Mouse (Mus musculus) skeletal muscle tissue, adult 2 months (tissue): ENCODE results near the gene Pla2g4f.
A peak's percentile ranks its signal among the peaks of the same experiment; 100 is the strongest.

Experiments
- DNase-seq: peaks from one replicate; pipeline ENCODE4 v3.0.0-alpha.2; 2012; ENCODE audit warnings: low read depth, low spot score

Pla2g4f gene

DNA sequence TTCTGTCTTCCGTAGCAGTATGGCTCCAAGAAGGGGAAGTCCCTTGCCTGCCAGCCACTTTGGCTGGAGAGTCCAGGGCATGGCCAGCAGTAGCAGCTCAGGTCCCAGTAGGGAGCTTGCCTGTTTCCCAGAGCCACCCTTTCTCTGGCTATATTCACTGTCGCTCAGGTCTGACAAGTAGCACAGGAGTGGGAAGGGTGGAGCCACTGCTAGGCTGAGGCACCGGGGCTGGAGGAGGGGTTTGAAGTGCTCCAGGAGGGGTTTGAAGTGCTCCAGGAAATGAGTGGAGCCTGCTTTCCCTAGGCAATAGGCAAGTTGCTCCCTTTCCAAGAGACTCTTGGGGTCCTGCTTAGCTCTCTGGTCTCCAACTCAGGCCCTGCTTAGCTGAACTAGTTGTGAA, at the start of gene Pla2g4f:
Pla2g4f (minus strand) TSS at position 190 of the 400 bp plus-strand sequence.
- no peak for DNase-seq

DNA sequence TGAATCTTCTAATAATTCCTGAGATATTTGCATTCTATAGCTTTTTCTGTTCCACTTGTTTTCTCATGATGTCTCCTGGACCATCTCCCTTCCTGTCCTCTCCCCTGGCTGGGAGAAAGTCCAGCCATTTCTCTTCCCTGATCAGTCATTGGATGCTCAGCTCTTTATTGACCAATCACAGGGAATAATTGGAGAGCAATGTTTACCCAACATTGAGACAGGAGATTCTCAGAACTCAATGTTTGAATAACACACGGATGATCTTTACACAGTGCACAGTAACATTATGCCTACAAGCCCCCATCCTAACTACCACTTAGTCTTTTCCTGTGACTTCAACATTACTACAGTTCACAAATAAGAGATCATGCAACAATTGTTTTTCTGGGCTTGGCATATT, 46.5 kb upstream of the Pla2g4f start:
- no peak for DNase-seq

DNA sequence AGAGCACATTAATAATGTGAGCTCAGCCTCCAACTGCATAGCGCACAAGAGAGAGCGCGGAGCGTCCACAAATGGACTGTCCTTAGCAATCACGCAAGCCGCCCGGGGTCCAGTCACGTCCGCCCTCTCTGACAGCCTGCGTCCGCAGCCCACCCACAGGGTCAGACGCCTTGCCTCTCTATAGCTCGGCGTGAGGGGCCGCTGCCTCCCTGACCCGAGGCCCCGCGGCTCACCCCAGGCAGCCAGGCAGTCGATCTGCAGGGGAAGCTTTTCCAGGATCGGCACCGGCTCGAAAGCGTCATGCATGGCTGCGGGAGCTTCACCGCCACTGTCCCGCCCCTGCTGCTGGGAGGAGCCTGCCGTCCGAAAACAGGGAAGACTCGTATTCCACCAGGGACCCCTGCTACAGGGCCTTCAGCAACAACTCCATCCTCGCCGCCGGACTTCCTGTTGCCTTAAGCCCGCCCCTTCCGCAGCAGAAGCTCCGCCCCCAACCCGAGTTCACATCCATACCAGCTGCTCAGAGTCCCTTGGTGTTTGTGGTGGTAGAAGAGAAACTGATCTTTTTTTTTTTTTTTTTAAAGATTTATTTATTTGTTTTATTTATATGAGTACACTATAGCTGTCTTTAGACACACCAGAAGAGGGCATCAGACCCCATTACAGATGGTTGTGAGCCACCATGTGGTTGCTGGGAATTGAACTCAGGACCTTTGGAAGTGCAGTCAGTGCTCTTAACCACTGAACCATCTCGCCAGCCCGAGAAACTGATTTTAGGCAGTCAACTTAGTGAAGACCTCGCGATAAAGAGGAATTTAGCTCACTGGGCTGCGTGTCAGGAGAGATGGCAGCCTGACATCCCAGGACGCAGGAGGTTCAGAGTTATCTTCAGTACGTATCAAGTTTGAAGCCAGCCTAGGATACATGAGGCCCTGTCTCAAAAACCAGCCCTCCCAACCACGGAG, 39.0 kb upstream of the Pla2g4f start, which contains the start of gene Vps39:
Vps39 (minus strand) TSS at position 456 of the 965 bp plus-strand sequence.
- DNase-seq = peak; percentile 72

DNA sequence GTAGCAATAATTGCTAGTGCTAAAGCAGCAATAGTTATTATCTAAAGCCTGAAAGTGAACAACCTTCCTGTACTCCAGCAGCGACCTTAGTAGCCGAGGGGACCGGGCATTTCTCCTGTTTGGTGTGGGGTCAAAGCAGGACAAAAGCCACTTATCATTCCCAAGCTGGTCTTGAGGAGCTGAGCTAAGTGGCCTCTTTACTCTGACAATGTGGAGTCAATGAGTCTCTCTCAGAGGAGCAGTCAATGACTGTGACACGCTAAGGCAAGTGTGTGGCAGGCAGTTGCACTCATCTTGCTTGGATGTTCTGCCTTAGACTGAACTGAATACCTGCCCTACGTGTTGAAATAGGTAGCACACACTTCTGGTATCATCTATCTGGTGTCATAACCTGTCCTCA, 37.4 kb upstream of the Pla2g4f start:
- DNase-seq = no peak

DNA sequence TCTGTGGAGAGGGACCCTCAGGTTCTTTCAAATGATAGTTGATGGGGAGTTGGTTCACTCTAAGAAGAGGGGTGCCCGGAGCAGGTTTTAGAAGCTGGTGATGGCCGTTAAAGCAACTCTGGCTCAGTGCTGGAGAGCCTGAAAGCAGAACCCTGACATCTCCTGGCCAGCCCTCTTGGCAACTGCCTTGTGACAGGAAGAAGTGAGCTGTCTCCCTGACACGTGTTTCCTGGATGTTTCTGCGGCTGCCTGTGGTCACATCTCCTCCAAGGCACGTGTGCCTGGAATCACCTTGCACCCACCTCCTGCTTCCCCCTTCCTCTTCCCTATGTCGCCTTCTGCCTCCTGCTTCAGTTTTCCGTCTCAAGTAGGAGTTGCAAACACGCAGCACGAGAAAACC, 34.2 kb upstream of the Pla2g4f start:
- peak; percentile 24 for DNase-seq

- DNase-seq = no peak
These were observed 27.8 kb upstream of the Pla2g4f start for GRCm38 (mm10) chr2:120341741-120342140.

DNA sequence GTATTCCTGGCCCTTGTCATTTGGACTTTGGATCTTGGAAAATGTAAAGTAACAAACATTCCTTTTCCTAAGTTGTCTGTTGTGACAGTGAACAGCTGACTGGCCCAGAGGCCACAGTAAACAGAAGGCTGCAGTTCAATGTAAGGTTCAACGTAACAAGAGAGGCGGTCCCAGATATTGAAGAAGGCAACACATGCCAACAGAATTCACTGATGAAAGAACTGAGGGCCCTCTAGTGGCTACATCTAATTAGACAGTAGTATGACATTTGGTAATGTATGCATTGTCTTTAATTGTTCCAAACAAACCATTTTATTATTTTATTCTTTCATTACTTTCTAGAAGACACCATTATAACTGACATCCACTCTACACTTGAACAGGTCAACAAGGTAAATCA, 23.9 kb upstream of the Pla2g4f start:
- no peak for DNase-seq

DNA sequence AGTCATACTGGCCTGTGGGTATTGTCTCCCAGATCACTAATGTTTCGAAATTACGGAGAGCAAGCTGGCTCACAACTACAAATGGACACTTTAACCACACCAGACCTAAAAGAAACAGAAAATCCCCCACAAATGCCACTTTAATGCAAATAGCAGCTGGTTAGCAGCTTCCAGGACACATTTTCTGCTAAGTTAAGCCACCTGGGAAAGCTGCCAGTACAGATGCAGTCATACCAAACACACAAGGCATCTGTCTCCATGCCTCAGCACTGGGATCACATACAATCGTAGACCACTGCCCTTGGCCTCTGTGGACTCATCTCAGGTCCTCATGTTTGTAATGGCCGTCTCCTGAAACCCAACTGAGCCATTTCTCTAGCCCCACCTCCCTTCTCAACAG, 17.6 kb upstream of the Pla2g4f start:
- DNase-seq = no peak

DNA sequence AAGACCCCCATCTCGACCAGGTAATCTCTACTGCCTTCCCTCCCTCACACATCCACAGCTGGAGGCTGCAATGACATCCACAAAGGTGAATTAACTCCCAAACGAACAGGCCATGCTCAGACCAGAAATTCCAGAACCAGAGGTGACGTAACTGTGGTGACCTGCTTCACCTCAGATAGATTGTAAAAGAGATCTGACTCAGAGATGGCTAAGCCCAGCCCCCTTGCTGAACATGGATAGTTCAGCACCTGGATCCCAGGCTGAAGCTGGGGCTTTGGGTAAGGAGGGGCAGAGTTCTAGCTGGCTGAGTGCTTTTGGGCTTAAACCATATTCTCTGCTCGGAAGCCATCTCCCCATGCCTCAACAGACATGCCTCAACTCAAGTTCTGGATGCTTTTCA, 1.1 kb upstream of the Pla2g4f start:
- DNase-seq = no peak

DNA sequence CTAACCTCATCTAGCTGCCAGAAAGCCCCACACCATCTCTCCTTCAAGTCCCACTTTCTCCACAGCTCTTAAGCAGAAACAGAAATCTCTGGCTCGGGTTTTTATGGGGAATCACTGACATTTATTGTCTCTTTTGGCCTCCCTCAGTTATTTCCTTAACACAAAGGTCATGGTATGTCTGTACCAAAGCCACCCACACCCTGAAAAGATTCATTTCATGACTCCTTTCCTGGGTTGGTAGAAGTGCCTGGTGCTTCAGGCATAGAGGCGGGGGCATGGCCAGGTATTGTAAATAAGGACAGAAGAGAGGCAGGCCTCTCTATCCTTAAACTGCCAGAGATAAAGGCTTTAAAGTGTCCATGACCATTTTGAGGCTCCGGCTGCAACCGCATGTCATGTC, 522 bp upstream of the Pla2g4f start:
- DNase-seq = no peak

- no peak for DNase-seq
These were observed 1.6 kb downstream of the Pla2g4f start for GRCm38 (mm10) chr2:120312276-120312825.

GRCm38 (mm10) chr2:120304113-120304512, 9.9 kb downstream of the Pla2g4f start:
- DNase-seq = no peak

DNA sequence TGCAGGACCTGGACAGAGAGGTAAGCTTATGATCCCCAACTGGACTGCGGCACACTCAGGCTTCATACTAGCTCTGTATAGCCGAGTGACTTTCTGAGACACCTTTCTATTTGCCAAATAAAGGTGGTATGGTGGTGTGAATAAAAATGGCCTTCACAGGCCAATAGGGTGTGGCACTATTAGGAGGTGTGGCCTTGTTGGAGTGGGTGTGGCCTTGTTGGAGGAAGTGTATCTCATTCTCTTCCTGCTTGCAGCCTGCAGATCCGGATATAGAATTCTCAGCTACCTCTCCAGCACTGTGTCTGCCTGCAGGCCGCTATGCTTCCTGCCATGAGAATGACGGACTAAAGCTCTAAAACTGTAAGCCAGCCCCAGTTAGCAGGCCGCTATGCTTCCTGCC, 12.9 kb downstream of the Pla2g4f start:
- no peak for DNase-seq

DNA sequence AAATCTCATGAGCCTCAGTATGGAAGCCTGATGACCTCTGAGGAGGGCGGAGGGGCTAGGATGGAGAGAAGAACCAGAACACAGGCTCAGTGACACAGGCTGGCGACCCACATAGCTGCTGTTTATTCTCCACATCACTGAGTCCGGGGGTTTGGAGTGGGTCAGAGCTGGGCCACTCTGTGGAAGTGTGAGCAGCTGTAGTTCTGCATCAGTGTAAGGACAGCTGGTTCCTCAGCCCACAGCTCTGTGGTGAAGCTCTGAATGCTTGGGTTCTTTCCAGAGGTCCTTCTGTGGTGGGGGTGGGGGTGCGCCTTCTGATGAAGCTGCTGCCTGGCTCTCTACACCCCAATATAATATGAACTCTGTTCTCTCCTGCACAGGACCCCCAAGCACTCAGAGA, 14.1 kb downstream of the Pla2g4f start:
- no peak for DNase-seq

DNA sequence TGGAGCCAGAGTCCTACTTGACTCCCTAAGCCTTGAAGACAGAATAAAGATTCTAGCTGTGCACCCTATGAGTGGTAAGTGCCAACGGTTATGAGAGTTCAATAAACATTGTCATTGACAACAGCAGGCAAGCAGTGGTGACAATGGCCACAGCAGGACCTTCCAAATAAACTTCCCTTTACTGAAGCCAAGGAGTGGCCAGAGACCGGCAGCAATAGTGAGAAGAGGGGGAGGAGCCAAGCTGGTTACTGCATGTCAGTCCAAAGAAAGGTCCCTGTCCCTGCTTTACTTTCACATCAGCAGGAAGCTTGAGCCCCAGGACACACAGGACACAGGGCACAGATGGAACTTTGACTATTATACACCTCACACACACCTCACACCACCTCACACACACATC, 17.8 kb downstream of the Pla2g4f start:
- no peak for DNase-seq

GRCm38 (mm10) chr2:120291471-120292078, 22.4 kb downstream of the Pla2g4f start:
- no peak for DNase-seq

DNA sequence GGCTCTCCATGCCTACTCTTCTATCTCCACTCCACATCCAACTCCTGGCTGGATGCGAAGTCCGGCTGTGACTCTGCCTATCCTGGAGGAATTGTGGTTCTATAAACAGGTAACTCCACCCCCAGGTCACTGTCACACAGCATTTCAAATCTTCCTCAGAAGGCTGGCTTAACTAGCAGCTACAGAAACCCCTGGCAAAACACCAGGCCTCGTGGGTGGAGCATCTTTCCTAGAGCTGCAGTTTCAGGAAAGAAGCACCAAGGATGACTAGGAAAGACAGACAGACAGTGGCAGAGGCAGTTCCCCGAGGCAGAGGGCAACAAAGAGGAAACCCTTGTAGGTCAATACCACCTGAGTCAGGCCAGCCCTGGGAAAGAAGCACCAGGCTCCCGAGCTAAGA, 25.0 kb downstream of the Pla2g4f start, which contains the start of gene Pla2g4d:
Pla2g4d (minus strand) TSS at position 203 of the 400 bp plus-strand sequence.
- DNase-seq = no peak

DNA sequence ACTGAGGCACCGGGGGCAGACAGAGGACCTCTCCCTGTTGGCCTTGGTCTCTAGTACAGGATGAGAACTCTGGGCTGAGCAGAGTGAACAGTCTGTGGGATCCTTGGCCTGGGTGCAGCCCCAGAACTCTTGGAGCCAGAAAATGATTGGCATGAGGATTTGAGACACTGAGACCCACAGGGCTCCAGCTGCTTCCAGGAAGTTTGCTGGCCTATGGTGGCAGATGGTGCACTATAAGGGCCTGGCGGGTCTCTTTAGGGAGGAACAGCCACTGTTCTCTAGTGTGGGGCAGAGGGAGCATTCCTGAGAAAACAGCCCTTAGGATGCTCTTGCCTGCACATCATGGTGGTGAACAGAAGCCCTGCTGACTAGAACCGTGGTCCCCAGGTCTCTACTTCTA, 25.6 kb downstream of the Pla2g4f start:
- DNase-seq = no peak

GRCm38 (mm10) chr2:120285639-120286038, 28.3 kb downstream of the Pla2g4f start:
- DNase-seq = no peak

GRCm38 (mm10) chr2:120284705-120285104, 29.3 kb downstream of the Pla2g4f start:
- DNase-seq = no peak

GRCm38 (mm10) chr2:120284094-120284493, 29.9 kb downstream of the Pla2g4f start:
- DNase-seq = no peak

- DNase-seq = no peak
These were observed 30.4 kb downstream of the Pla2g4f start for GRCm38 (mm10) chr2:120283550-120283949.
